Mouse (Mus musculus) CH12.LX (cell line): ENCODE measurements around the gene Mindy3. TPM values are rescaled to one million over a fixed set of nuclear protein-coding genes. Genes with fewer than 3 reads are reported as not detected.

Source experiments
- DNase-seq: peaks from one replicate; pipeline ENCODE4 v3.0.0-alpha.2; 2013; ENCODE audit errors: extremely low read depth
- H3K27ac ChIP-seq: 2 replicates; pipeline ENCODE4 v1.5.1; 2012; ENCODE audit warnings: low read depth, mild to moderate bottlenecking, control low read depth, moderate library complexity; ENCODE audit not compliant: insufficient read depth
- H3K27me3 ChIP-seq: replicated peaks from 2 replicates; pipeline ENCODE3; 2012; ENCODE audit warnings: inconsistent platforms
- H3K36me3 ChIP-seq, 2 experiments: replicated peaks in 1 of 2; 2 replicates each; pipeline versions ENCODE3 to v1.6.1; 2012; ENCODE audit warnings: inconsistent platforms in 1 of 2, low read length in 1 of 2, mild to moderate bottlenecking in 1 of 2, mixed read lengths in 1 of 2, moderate library complexity in 1 of 2; ENCODE audit not compliant: control insufficient read depth in 1 of 2, insufficient read depth in 1 of 2
- H3K4me1 ChIP-seq, 2 experiments: 2 replicates each; pipeline ENCODE4 v1.6.1; 2012; ENCODE audit warnings: inconsistent platforms in 1 of 2, moderate library complexity in 1 of 2; ENCODE audit not compliant: insufficient read depth in 2 of 2, control insufficient read depth in 1 of 2
- H3K4me2 ChIP-seq: 2 replicates; pipeline ENCODE4 v1.6.1; 2012; ENCODE audit warnings: low read depth, mild to moderate bottlenecking, control low read depth; ENCODE audit not compliant: poor library complexity, insufficient read depth, severe bottlenecking
- H3K4me3 ChIP-seq, 3 experiments: fragments of 150-350 bp in 1 of 3; sonication (generic) in 1 of 3; replicated peaks in 1 of 3; 2 replicates each; pipeline versions ENCODE3 to v1.5.1; 2011 to 2012; ENCODE audit warnings: low read depth in 2 of 3, low read length in 2 of 3, mild to moderate bottlenecking in 2 of 3, moderate library complexity in 2 of 3, control low read depth in 1 of 3, improper control_type of control experiment in 1 of 3, inconsistent platforms in 1 of 3, mixed read lengths in 1 of 3; ENCODE audit not compliant: poor library complexity in 1 of 3
- H3K79me2 ChIP-seq: replicated peaks from 2 replicates; pipeline ENCODE4 v1.6.1; 2012; ENCODE audit warnings: mild to moderate bottlenecking, moderate library complexity; ENCODE audit not compliant: control insufficient read depth, poor library complexity, insufficient read depth, severe bottlenecking; ENCODE audit errors: extremely low read depth
- H3K9ac ChIP-seq: 2 replicates; pipeline ENCODE4 v1.6.1; 2012; ENCODE audit warnings: low read depth, mild to moderate bottlenecking, control low read depth, moderate library complexity; ENCODE audit not compliant: insufficient read depth
- H3K9me3 ChIP-seq: replicated peaks from 2 replicates; pipeline ENCODE3; 2012; ENCODE audit warnings: low read length, inconsistent platforms, mixed read lengths
- CHD1 ChIP-seq: IDR thresholded peaks from 2 replicates; pipeline ENCODE4 v1.6.1; 2012; ENCODE audit warnings: low read depth, low read length, improper control_type of control experiment, inconsistent platforms
- ELF1 ChIP-seq: IDR thresholded peaks from 2 replicates; pipeline ENCODE4 v1.6.1; 2014; ENCODE audit warnings: low read depth, mild to moderate bottlenecking, inconsistent platforms, low read length, improper control_type of control experiment
- ETS1 ChIP-seq: conservative IDR thresholded peaks from 2 replicates; pipeline ENCODE4 v1.6.1; 2012; ENCODE audit warnings: low read depth, mild to moderate bottlenecking, inconsistent platforms, low read length, improper control_type of control experiment, moderate library complexity
- HCFC1 ChIP-seq: IDR thresholded peaks from 2 replicates; pipeline ENCODE4 v1.6.1; 2012; ENCODE audit warnings: low read depth, mild to moderate bottlenecking, inconsistent platforms, low read length, improper control_type of control experiment
- IRF4 ChIP-seq: IDR thresholded peaks from 2 replicates; pipeline ENCODE4 v1.6.1; 2014; ENCODE audit warnings: low read depth, mild to moderate bottlenecking, inconsistent platforms, low read length, improper control_type of control experiment
- JUN ChIP-seq: IDR thresholded peaks from 2 replicates; pipeline ENCODE4 v1.6.1; 2011; ENCODE audit warnings: low read depth, mild to moderate bottlenecking, low read length, improper control_type of control experiment, moderate library complexity; ENCODE audit not compliant: insufficient read depth
- JUND ChIP-seq: conservative IDR thresholded peaks from 2 replicates; pipeline ENCODE4 v1.6.1; 2011; ENCODE audit warnings: low read depth, low read length, improper control_type of control experiment
- KAT2A ChIP-seq: IDR thresholded peaks from 2 replicates; pipeline ENCODE4 v1.6.1; 2012; ENCODE audit warnings: low read length, improper control_type of control experiment, inconsistent platforms; ENCODE audit not compliant: insufficient replicate concordance
- MAFK ChIP-seq: IDR thresholded peaks from 2 replicates; pipeline ENCODE4 v1.6.1; 2011; ENCODE audit warnings: low read length, improper control_type of control experiment; ENCODE audit not compliant: insufficient replicate concordance
- MAX ChIP-seq: IDR thresholded peaks from 2 replicates; pipeline ENCODE4 v1.6.1; 2011; ENCODE audit warnings: low read length, improper control_type of control experiment
- MAZ ChIP-seq: IDR thresholded peaks from 2 replicates; pipeline ENCODE4 v1.6.1; 2012; ENCODE audit warnings: low read depth, mild to moderate bottlenecking, inconsistent platforms, low read length, improper control_type of control experiment, moderate library complexity
- MXI1 ChIP-seq: IDR thresholded peaks from 2 replicates; pipeline ENCODE4 v1.6.1; 2011; ENCODE audit warnings: mild to moderate bottlenecking, low read depth, low read length, improper control_type of control experiment
- POLR2A ChIP-seq: IDR thresholded peaks from 2 replicates; pipeline ENCODE4 v1.6.1; 2011; ENCODE audit warnings: low read depth, mild to moderate bottlenecking, improper control_type of control experiment, low read length
- UBTF ChIP-seq: IDR thresholded peaks from 2 replicates; pipeline ENCODE4 v1.6.1; 2012; ENCODE audit warnings: low read depth, mild to moderate bottlenecking, inconsistent platforms, low read length, improper control_type of control experiment, moderate library complexity
- USF2 ChIP-seq: conservative IDR thresholded peaks from 2 replicates; pipeline ENCODE4 v1.6.1; 2011; ENCODE audit warnings: low read depth, low read length, improper control_type of control experiment
- ZKSCAN1 ChIP-seq: IDR thresholded peaks from 2 replicates; pipeline ENCODE4 v1.6.1; 2012; ENCODE audit warnings: low read depth, inconsistent platforms, low read length, improper control_type of control experiment, borderline replicate concordance
- ZMIZ1 ChIP-seq: IDR thresholded peaks from 2 replicates; pipeline ENCODE4 v1.6.1; 2012; ENCODE audit warnings: low read depth, mild to moderate bottlenecking, inconsistent platforms, low read length, improper control_type of control experiment
- dilution Hi-C: fragments of 300-500 bp; cut with MboI; formaldehyde crosslinking; loops from 2 replicates; pipeline ENCODE4 v1.14.3; 2020; ENCODE audit warnings: low sequenced_read_pairs; ENCODE audit not compliant: extremely low pct_unique_long_range_greater_than_20kb, extremely low pct_ligation_motif_present
- in situ Hi-C: fragments of 300-500 bp; cut with MboI; formaldehyde crosslinking; loops from 3 replicates; pipeline ENCODE4 v1.14.3; 2019; ENCODE audit warnings: low sequenced_read_pairs, low pct_ligation_motif_present, low pct_unique_long_range_greater_than_20kb, mixed read lengths
- polyA plus RNA-seq: library from polyadenylated mRNA; unstranded; fragments of >175 nt; gene quantifications from 2 replicates; pipeline ENCODE4 v1.2.1, GENCODE M21; 2012; ENCODE audit warnings: low read depth; ENCODE audit not compliant: insufficient read length
- total RNA-seq, 2 experiments: library from RNA; depleted of rRNA; stranded (reverse); fragments of 300-350 nt in 1 of 2; fragments of >200 nt in 1 of 2; gene quantifications; 2 replicates each; pipeline ENCODE4 v1.2.3; 2012 to 2014

The Mindy3 gene
- total and polyA plus RNA-seq, 3 experiments: 20.7 to 43.7 (median 33.8) TPM

GRCm38 (mm10) chr2:12372883-12373282 lies 46.4 kb downstream of the Mindy3 start:
- no peaks in the 10 kb centered on the region for H3K9me3 ChIP-seq
- no peak overlapping the region for H3K9ac ChIP-seq
- TF ChIP-seq ZMIZ1: no peak
- TF ChIP-seq JUND: no peak
- no peak for TF ChIP-seq MAZ
- TF ChIP-seq ELF1: no peak
- TF ChIP-seq MAX: no peak
- TF ChIP-seq CHD1: no peak
- no peak for TF ChIP-seq ETS1
- no peak for TF ChIP-seq MXI1
- no peak for TF ChIP-seq MAFK
- no peak for TF ChIP-seq USF2
- TF ChIP-seq IRF4: no peak
- H3K27ac ChIP-seq: no peak overlapping the region
- no peaks in the 10 kb centered on the region for H3K4me1 ChIP-seq
- no peak for DNase-seq
- H3K79me2 ChIP-seq: no peaks in the 10 kb centered on the region
- dilution Hi-C loops (no loop called here), in situ Hi-C loops (no loop called here)
- no peak overlapping the region for H3K4me2 ChIP-seq
- no peak overlapping the region for H3K4me3 ChIP-seq
- H3K27me3 ChIP-seq: no peaks in the 10 kb centered on the region
- H3K36me3 ChIP-seq: peaks cover 8 to 41% of the 10 kb centered on the region in 2 experiments

- Histone ChIP-seq H3K4me3 (no peak overlapping the region), H3K79me2 (no peaks in the 10 kb centered on the region), H3K27ac (no peak overlapping the region), H3K9me3 (no peaks in the 10 kb centered on the region), H3K4me2 (no peak overlapping the region), H3K4me1 (no peaks in the 10 kb centered on the region), H3K36me3 (peaks cover 8 to 40% of the 10 kb centered on the region in 2 experiments), H3K9ac (no peak overlapping the region), H3K27me3 (no peaks in the 10 kb centered on the region)
- in situ Hi-C loops: no loop called here
- no peak for DNase-seq
- dilution Hi-C loops: no loop called here
- TF ChIP-seq HCFC1 (no peak), UBTF (no peak), ELF1 (no peak), CHD1 (no peak), JUN (no peak)
These were observed 47.9 kb downstream of the Mindy3 start for GRCm38 (mm10) chr2:12371401-12371800.

GRCm38 (mm10) chr2:12368451-12368850 lies 50.8 kb downstream of the Mindy3 start:
- H3K4me1 ChIP-seq: no peaks in the 10 kb centered on the region
- H3K27ac ChIP-seq: no peak overlapping the region
- DNase-seq: no peak
- H3K4me3 ChIP-seq: no peak overlapping the region
- no peak overlapping the region for H3K9ac ChIP-seq
- no peaks in the 10 kb centered on the region for H3K79me2 ChIP-seq
- H3K36me3 ChIP-seq: peaks cover 6 to 41% of the 10 kb centered on the region in 2 experiments
- no peak overlapping the region for H3K4me2 ChIP-seq
- dilution Hi-C loops (no loop called here), in situ Hi-C loops (no loop called here)
- no peaks in the 10 kb centered on the region for H3K9me3 ChIP-seq
- no peaks in the 10 kb centered on the region for H3K27me3 ChIP-seq
- TF ChIP-seq KAT2A: no peak
- no peak for TF ChIP-seq POLR2A
- no peak for TF ChIP-seq IRF4
- no peak for TF ChIP-seq ZKSCAN1
- TF ChIP-seq ELF1: no peak
